Mouse (Mus musculus) limb, embryonic 11.5 days (tissue): ENCODE measurements around the gene Cyp3a11. TPM values are rescaled to one million over a fixed set of nuclear protein-coding genes. Genes with fewer than 3 reads are reported as not detected.
"Not testable (repeated sequence)": the region's sequence is repeated elsewhere in the genome, so short reads cannot be mapped to it uniquely, and the experiment has no call there.

Experiments
- ATAC-seq: fragments of 200-750 bp; cut with Nextera tagmentation; 2 replicates; pipeline ENCODE4 v1.8.0; 2017; ENCODE audit warnings: low read depth; ENCODE audit not compliant: insufficient number of reproducible peaks, low FRiP score, low TSS enrichment
- DNase-seq: peaks from one replicate; pipeline ENCODE4 v3.0.0-alpha.2; 2015; ENCODE audit warnings: low spot score
- H3K27ac ChIP-seq: fragments of 300-500 bp; sonication (generic); replicated peaks from 2 replicates; pipeline ENCODE4 v1.5.1; 2014; ENCODE audit warnings: low read depth, mild to moderate bottlenecking, low read length
- H3K27me3 ChIP-seq: fragments of 300-500 bp; sonication (generic); 2 replicates; pipeline ENCODE4 v1.6.1; 2014; ENCODE audit warnings: mild to moderate bottlenecking, low read length, mixed read lengths; ENCODE audit not compliant: control insufficient read depth, insufficient read depth
- H3K36me3 ChIP-seq: fragments of 300-500 bp; sonication (generic); 2 replicates; pipeline ENCODE4 v1.6.1; 2014; ENCODE audit warnings: mild to moderate bottlenecking, low read length, moderate library complexity, mixed read lengths; ENCODE audit not compliant: control insufficient read depth, insufficient read depth
- H3K4me1 ChIP-seq: fragments of 300-500 bp; sonication (generic); 2 replicates; pipeline ENCODE4 v1.6.1; 2014; ENCODE audit warnings: low read length, mixed read lengths; ENCODE audit not compliant: control insufficient read depth, insufficient read depth
- H3K4me2 ChIP-seq: fragments of 300-500 bp; sonication (generic); 2 replicates; pipeline ENCODE4 v1.6.1; 2014; ENCODE audit warnings: low read depth, mild to moderate bottlenecking, moderate library complexity; ENCODE audit not compliant: severe bottlenecking
- H3K4me3 ChIP-seq: fragments of 300-500 bp; sonication (generic); 2 replicates; pipeline ENCODE4 v1.5.1; 2014; ENCODE audit warnings: low read depth, low read length
- H3K9ac ChIP-seq: fragments of 300-500 bp; sonication (generic); 2 replicates; pipeline ENCODE4 v1.6.1; 2014; ENCODE audit warnings: mild to moderate bottlenecking, low read length
- H3K9me3 ChIP-seq: fragments of 300-500 bp; sonication (generic); 2 replicates; pipeline ENCODE4 v1.6.1; 2016; ENCODE audit warnings: low read length; ENCODE audit not compliant: control insufficient read depth
- WGBS: fragments of 180-500 bp; shearing (Covaris S2); extraction: QIAGEN DNeasy Blood & Tissue Kit; methylation state at CpG from one replicate; pipeline ENCODE4 v1.1.7; 2014; 5-methylcytosine and 5-hydroxymethylcytosine counted together
- polyA plus RNA-seq: library from polyadenylated mRNA; unstranded; fragments of >200 nt; fragmentation: Nextera tagmentation; extraction: Ambion mirVana; gene quantifications from 2 replicates; pipeline ENCODE4 v1.2.1, GENCODE M21; 2014

The Cyp3a11 gene
- polyA plus RNA-seq, 1 experiment from 2014 or later = not detected

DNA sequence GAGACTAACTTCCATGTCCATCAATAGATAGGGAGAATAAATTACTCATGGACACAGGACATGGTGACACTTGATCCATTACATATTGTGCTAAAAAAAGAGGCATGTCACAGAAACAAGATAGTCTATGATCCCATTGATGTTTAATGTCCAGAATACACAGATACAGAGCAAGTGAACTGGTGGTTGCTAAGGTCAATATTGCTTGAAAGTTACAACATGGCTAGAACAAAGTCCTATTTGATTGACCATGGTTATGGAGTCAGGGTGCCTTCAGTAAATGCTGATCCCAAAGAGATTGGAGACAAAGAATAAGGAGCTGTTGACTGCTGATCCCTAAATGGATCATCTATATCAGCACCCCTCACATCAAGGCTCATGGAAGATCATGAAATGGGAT lies 12.3 kb downstream of the Cyp3a11 start:
- not testable (repeated sequence) for H3K36me3 ChIP-seq, H3K4me1 ChIP-seq, H3K4me2 ChIP-seq, H3K9ac ChIP-seq, H3K27me3 ChIP-seq, H3K4me3 ChIP-seq, H3K27ac ChIP-seq, DNase-seq, ATAC-seq
- peaks cover 12% of the 10 kb centered on the region; the same call in 1 of the 2 replicates for H3K9me3 ChIP-seq

DNA sequence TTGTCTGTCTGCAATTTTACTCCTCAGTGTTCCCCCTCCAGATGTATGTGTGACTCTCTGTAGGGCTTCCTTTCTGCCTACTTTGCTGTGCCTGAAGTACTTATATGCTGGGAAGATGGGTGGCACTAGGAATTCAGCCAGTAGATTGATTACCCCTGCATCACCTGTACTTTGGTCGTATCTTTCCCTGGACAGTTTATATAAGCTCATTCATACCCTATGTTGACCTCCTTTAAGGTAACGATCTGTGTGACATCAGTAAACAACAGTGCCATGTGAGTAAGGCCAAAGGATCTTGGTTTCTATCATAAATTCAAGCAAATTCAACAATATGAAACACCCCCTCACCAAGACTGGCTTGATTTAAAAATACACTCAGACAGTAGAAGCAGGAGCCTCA lies 74.0 kb downstream of the Cyp3a11 start, which contains the start of gene Cyp3a44:
Gene Cyp3a44, minus strand, starts transcription at position 79 of the 400 bp plus-strand sequence.
- H3K4me1 ChIP-seq, ATAC-seq, DNase-seq, H3K9ac ChIP-seq, H3K4me3 ChIP-seq, H3K9me3 ChIP-seq, H3K27me3 ChIP-seq, H3K4me2 ChIP-seq, H3K36me3 ChIP-seq, H3K27ac ChIP-seq: not testable (repeated sequence)
- WGBS = 66% methylated on average over 2 of the region's 2 CpGs

Other genes with a start within 250 kb of the Cyp3a11 start
- not detected in 2 replicates for gene Cyp3a41a, start 159.8 kb downstream of the Cyp3a11 start, polyA plus RNA-seq
- not detected in 2 replicates for gene Cyp3a44, start 74.1 kb downstream of the Cyp3a11 start, polyA plus RNA-seq
- gene Cyp3a25, start 129.7 kb upstream of the Cyp3a11 start, polyA plus RNA-seq = not detected in 2 replicates
- gene Cyp3a59, start 199.3 kb upstream of the Cyp3a11 start, polyA plus RNA-seq = not detected in 2 replicates